Mouse (Mus musculus) hindbrain, embryonic 16.5 days (tissue): ENCODE data around the gene Abhd14a. TPM values are rescaled to one million over a fixed set of nuclear protein-coding genes. Genes with fewer than 3 reads are reported as not detected.
A peak's percentile ranks its signal among the peaks of the same experiment; 100 is the strongest.

ENCODE experiments used
- ATAC-seq: fragments of 200-750 bp; cut with Nextera tagmentation; 2 replicates; pipeline ENCODE4 v1.8.0; 2017; ENCODE audit warnings: moderate TSS enrichment, moderate library complexity
- H3K27ac ChIP-seq: fragments of 300-500 bp; sonication (generic); 2 replicates; pipeline ENCODE4 v1.5.1; 2014; ENCODE audit warnings: low read depth, mild to moderate bottlenecking, control low read depth, low read length, moderate library complexity
- H3K27me3 ChIP-seq: fragments of 300-500 bp; sonication (generic); replicated peaks from 2 replicates; pipeline ENCODE4 v1.6.1; 2014; ENCODE audit warnings: low read length; ENCODE audit not compliant: control insufficient read depth, insufficient read depth
- H3K36me3 ChIP-seq: fragments of 300-500 bp; sonication (generic); 2 replicates; pipeline ENCODE4 v1.6.1; 2014; ENCODE audit warnings: mild to moderate bottlenecking, low read length, moderate library complexity, mixed read lengths; ENCODE audit not compliant: control insufficient read depth, insufficient read depth
- H3K4me1 ChIP-seq: fragments of 300-500 bp; sonication (generic); 2 replicates; pipeline ENCODE4 v1.6.1; 2014; ENCODE audit warnings: low read depth, low read length; ENCODE audit not compliant: control insufficient read depth, insufficient read depth
- H3K4me2 ChIP-seq: fragments of 300-500 bp; sonication (generic); 2 replicates; pipeline ENCODE4 v1.6.1; 2014; ENCODE audit warnings: mild to moderate bottlenecking, low read length, control low read depth, moderate library complexity
- H3K4me3 ChIP-seq: fragments of 300-500 bp; sonication (generic); 2 replicates; pipeline ENCODE4 v1.5.1; 2014; ENCODE audit warnings: mild to moderate bottlenecking, low read length, control low read depth, moderate library complexity
- H3K9ac ChIP-seq: fragments of 300-500 bp; sonication (generic); 2 replicates; pipeline ENCODE4 v1.6.1; 2014; ENCODE audit warnings: low read depth, mild to moderate bottlenecking, control low read depth, low read length, moderate library complexity
- H3K9me3 ChIP-seq: fragments of 300-500 bp; sonication (generic); 2 replicates; pipeline ENCODE4 v1.6.1; 2014; ENCODE audit warnings: mild to moderate bottlenecking, low read length, moderate library complexity; ENCODE audit not compliant: control insufficient read depth
- WGBS: fragments of 180-500 bp; shearing (Covaris S2); extraction: QIAGEN DNeasy Blood & Tissue Kit; methylation state at CpG from one replicate; pipeline ENCODE4 v1.1.7; 2014; 5-methylcytosine and 5-hydroxymethylcytosine counted together
- polyA plus RNA-seq: library from polyadenylated mRNA; unstranded; fragments of >200 nt; fragmentation: Nextera tagmentation; extraction: Ambion mirVana; gene quantifications from 2 replicates; pipeline ENCODE4 v1.2.1, GENCODE M21; 2015

The Abhd14a gene
- polyA plus RNA-seq, 1 experiment from 2014 or later = 87.8 TPM

GRCm38 (mm10) chr9:106456325-106457162 is 9.1 kb upstream of the Abhd14a start:
- peak overlapping the region; percentile 73 for H3K4me3 ChIP-seq
- peaks cover 50% of the 10 kb centered on the region for H3K4me1 ChIP-seq
- no peak for ATAC-seq
- peaks cover 7% of the 10 kb centered on the region; the same call in 1 of the 2 replicates for H3K36me3 ChIP-seq
- H3K9ac ChIP-seq = peak overlapping the region; percentile 93
- WGBS = 25% methylated on average over 15 of the region's 15 CpGs
- H3K27ac ChIP-seq = peak overlapping the region; percentile 62
- peak overlapping the region; percentile 62 for H3K4me2 ChIP-seq
- no peaks in the 10 kb centered on the region for H3K9me3 ChIP-seq
- H3K27me3 ChIP-seq = no peaks in the 10 kb centered on the region

GRCm38 (mm10) chr9:106454888-106455681 is 7.6 kb upstream of the Abhd14a start:
- Histone ChIP-seq H3K4me3 (peak overlapping the region; percentile 73), H3K9me3 (no peaks in the 10 kb centered on the region), H3K4me1 (peaks cover 53% of the 10 kb centered on the region), H3K4me2 (peak overlapping the region; percentile 62), H3K27me3 (no peaks in the 10 kb centered on the region), H3K9ac (peak overlapping the region; percentile 93), H3K36me3 (no peaks in the 10 kb centered on the region), H3K27ac (peak overlapping the region; percentile 92)
- peak; percentile 51 for ATAC-seq
- 2% methylated on average over 17 of the region's 17 CpGs for WGBS

- H3K4me2 ChIP-seq = peak overlapping the region; percentile 62
- H3K4me1 ChIP-seq = peaks cover 49% of the 10 kb centered on the region
- H3K36me3 ChIP-seq = no peaks in the 10 kb centered on the region
- H3K4me3 ChIP-seq = peak overlapping the region; percentile 73
- H3K9ac ChIP-seq = peak overlapping the region; percentile 93
- no peaks in the 10 kb centered on the region for H3K9me3 ChIP-seq
- no peaks in the 10 kb centered on the region for H3K27me3 ChIP-seq
- WGBS = 3% methylated on average over 13 of the region's 20 CpGs
- peak; percentile 15 for ATAC-seq
- peak overlapping the region; percentile 92 for H3K27ac ChIP-seq
These were observed 6.7 kb upstream of the Abhd14a start for GRCm38 (mm10) chr9:106454071-106454761.

- WGBS = 0% methylated on average over 22 of the region's 74 CpGs
- Histone ChIP-seq H3K4me2 (peak within 1 kb of the TSS; percentile 62), H3K9ac (peak within 1 kb of the TSS; percentile 93), H3K27ac (peak within 1 kb of the TSS; percentile 92), H3K36me3 (no peaks in the 10 kb centered on the region), H3K9me3 (no peaks in the 10 kb centered on the region), H3K4me1 (peaks cover 52% of the 10 kb centered on the region), H3K4me3 (peak within 1 kb of the TSS; percentile 73), H3K27me3 (no peaks in the 10 kb centered on the region)
- peak; percentile 63 for ATAC-seq
These were observed 6.0 kb upstream of the Abhd14a start, which contains the start of gene Pcbp4 for GRCm38 (mm10) chr9:106453271-106454070. Gene Pcbp4 (plus strand): TSS chr9:106453291.

GRCm38 (mm10) chr9:106452821-106453220 is 5.3 kb upstream of the Abhd14a start:
- Histone ChIP-seq H3K4me1 (peaks cover 53% of the 10 kb centered on the region), H3K36me3 (no peaks in the 10 kb centered on the region), H3K4me2 (peak overlapping the region; percentile 62), H3K27ac (peak overlapping the region; percentile 92), H3K9me3 (no peaks in the 10 kb centered on the region), H3K27me3 (no peaks in the 10 kb centered on the region), H3K9ac (peak overlapping the region; percentile 93), H3K4me3 (peak overlapping the region; percentile 73)
- peak; percentile 1; the same call in 1 of the 2 replicates for ATAC-seq
- 3% methylated on average over 7 of the region's 7 CpGs for WGBS

- H3K27ac ChIP-seq = peak overlapping the region; percentile 12; the same call in 1 of the 2 replicates
- H3K4me1 ChIP-seq = peaks cover 50% of the 10 kb centered on the region
- H3K4me2 ChIP-seq = peak overlapping the region; percentile 62
- H3K9ac ChIP-seq = peak overlapping the region; percentile 93; the same call in 1 of the 2 replicates
- no peaks in the 10 kb centered on the region for H3K9me3 ChIP-seq
- H3K36me3 ChIP-seq = no peaks in the 10 kb centered on the region
- WGBS = 25% methylated on average over 6 of the region's 6 CpGs
- peak overlapping the region; percentile 73 for H3K4me3 ChIP-seq
- H3K27me3 ChIP-seq = no peaks in the 10 kb centered on the region
- no peak for ATAC-seq
These were observed 4.9 kb upstream of the Abhd14a start for GRCm38 (mm10) chr9:106452351-106452750.

GRCm38 (mm10) chr9:106451899-106452298 is 4.4 kb upstream of the Abhd14a start:
- no peak for ATAC-seq
- Histone ChIP-seq H3K4me3 (no peak overlapping the region), H3K4me2 (no peak overlapping the region), H3K27me3 (no peaks in the 10 kb centered on the region), H3K9me3 (no peaks in the 10 kb centered on the region), H3K27ac (no peak overlapping the region), H3K4me1 (peaks cover 48% of the 10 kb centered on the region), H3K9ac (peak overlapping the region; percentile 0; the same call in 1 of the 2 replicates), H3K36me3 (no peaks in the 10 kb centered on the region)
- WGBS = 58% methylated on average over 2 of the region's 2 CpGs

- Histone ChIP-seq H3K27ac (no peak overlapping the region), H3K9ac (no peak overlapping the region), H3K27me3 (no peaks in the 10 kb centered on the region), H3K4me2 (no peak overlapping the region), H3K4me3 (no peak overlapping the region), H3K9me3 (no peaks in the 10 kb centered on the region), H3K4me1 (peaks cover 48% of the 10 kb centered on the region), H3K36me3 (no peaks in the 10 kb centered on the region)
- 79% methylated on average over 11 of the region's 11 CpGs for WGBS
- ATAC-seq = no peak
These were observed 3.8 kb upstream of the Abhd14a start for GRCm38 (mm10) chr9:106451298-106451697.
